Mouse (Mus musculus) liver, adult 2 months (tissue): ENCODE data around the gene Ccdc62.

ENCODE experiments used
- CTCF ChIP-seq: fragments of 200-500 bp; IDR thresholded peaks from 2 replicates; pipeline ENCODE4 v1.5.1; 2011; ENCODE audit warnings: low read depth, low read length, control low read depth
- POLR2A ChIP-seq: fragments of 200-500 bp; IDR thresholded peaks from 2 replicates; pipeline ENCODE4 v1.6.1; 2011; ENCODE audit warnings: low read length, control low read depth; ENCODE audit not compliant: insufficient read depth; ENCODE audit errors: extremely low read depth

- TF ChIP-seq POLR2A (no peak), CTCF (no peak)
Measured at GRCm38 (mm10) chr5:123978131-123978530, 47.7 kb downstream of the Ccdc62 start.
